Mouse (Mus musculus) MEL (cell line): ENCODE measurements around the gene Exoc6b. TPM values are rescaled to one million over a fixed set of nuclear protein-coding genes. Genes with fewer than 3 reads are reported as not detected.

ENCODE experiments used
- DNase-seq: peaks from one replicate; pipeline ENCODE4 v3.0.0; 2011; ENCODE audit warnings: low read depth, low spot score
- H3K27ac ChIP-seq: 2 replicates; pipeline ENCODE4 v1.5.1; 2012; ENCODE audit warnings: low read depth, mild to moderate bottlenecking, control low read depth, low read length, moderate library complexity; ENCODE audit not compliant: control insufficient read depth
- H3K27me3 ChIP-seq, 2 experiments: fragments of 150-350 bp in 1 of 2; sonication (generic) in 1 of 2; 2 replicates each; pipeline ENCODE4 v1.6.1; 2012; ENCODE audit warnings: low read length in 2 of 2, mild to moderate bottlenecking in 2 of 2, improper control_type of control experiment in 1 of 2, moderate library complexity in 1 of 2; ENCODE audit not compliant: insufficient read depth in 2 of 2, control insufficient read depth in 1 of 2
- H3K36me3 ChIP-seq, 2 experiments: 2 replicates each; pipeline ENCODE4 v1.6.1; 2012 to 2014; ENCODE audit warnings: low read length in 2 of 2, improper control_type of control experiment in 1 of 2, inconsistent platforms in 1 of 2, mild to moderate bottlenecking in 1 of 2; ENCODE audit not compliant: insufficient read depth in 2 of 2, control insufficient read depth in 1 of 2
- H3K4me1 ChIP-seq, 2 experiments: fragments of 150-350 bp in 1 of 2; sonication (generic) in 1 of 2; 2 replicates each; pipeline ENCODE4 v1.6.1; 2012; ENCODE audit warnings: low read length in 2 of 2, improper control_type of control experiment in 1 of 2, mild to moderate bottlenecking in 1 of 2; ENCODE audit not compliant: insufficient read depth in 2 of 2, control insufficient read depth in 1 of 2
- H3K4me3 ChIP-seq, 2 experiments: fragments of 150-350 bp in 1 of 2; sonication (generic) in 1 of 2; 2 replicates each; pipeline ENCODE4 v1.5.1; 2012; ENCODE audit warnings: low read depth in 2 of 2, low read length in 2 of 2, mild to moderate bottlenecking in 2 of 2, moderate library complexity in 2 of 2, control low read depth in 1 of 2, improper control_type of control experiment in 1 of 2; ENCODE audit not compliant: control insufficient read depth in 1 of 2, insufficient read depth in 1 of 2
- H3K79me2 ChIP-seq: 2 replicates; pipeline ENCODE4 v1.6.1; 2012; ENCODE audit warnings: mild to moderate bottlenecking, low read length, moderate library complexity; ENCODE audit not compliant: control insufficient read depth, poor library complexity, insufficient read depth
- H3K9ac ChIP-seq: 2 replicates; pipeline ENCODE4 v1.6.1; 2012; ENCODE audit warnings: low read depth, mild to moderate bottlenecking, control low read depth, low read length, moderate library complexity; ENCODE audit not compliant: control insufficient read depth, poor library complexity, severe bottlenecking
- H3K9me3 ChIP-seq: fragments of 150-350 bp; sonication (generic); replicated peaks from 2 replicates; pipeline ENCODE4 v1.6.1; 2012; ENCODE audit warnings: mild to moderate bottlenecking, low read length, improper control_type of control experiment, moderate library complexity; ENCODE audit not compliant: insufficient read depth
- BHLHE40 ChIP-seq: IDR thresholded peaks from 2 replicates; pipeline ENCODE4 v1.6.1; 2012; ENCODE audit warnings: low read depth, mild to moderate bottlenecking, inconsistent platforms, low read length, improper control_type of control experiment, borderline replicate concordance
- CHD1 ChIP-seq: IDR thresholded peaks from 2 replicates; pipeline ENCODE4 v1.6.1; 2012; ENCODE audit warnings: low read depth, mild to moderate bottlenecking, inconsistent platforms, low read length, improper control_type of control experiment
- CHD2 ChIP-seq: IDR thresholded peaks from 2 replicates; pipeline ENCODE4 v1.6.1; 2011; ENCODE audit warnings: low read length, improper control_type of control experiment
- CTCF ChIP-seq, 3 experiments: IDR thresholded peaks in 2 of 3; conservative IDR thresholded peaks in 1 of 3; 2 replicates each; pipeline ENCODE4 v1.5.1; 2011 to 2012; ENCODE audit warnings: low read length in 3 of 3, low read depth in 2 of 3, mild to moderate bottlenecking in 2 of 3, improper control_type of control experiment in 1 of 3, inconsistent platforms in 1 of 3, mixed read lengths in 1 of 3, moderate library complexity in 1 of 3; ENCODE audit not compliant: control insufficient read depth in 1 of 3, insufficient read depth in 1 of 3, poor library complexity in 1 of 3, severe bottlenecking in 1 of 3
- E2F4 ChIP-seq: IDR thresholded peaks from 2 replicates; pipeline ENCODE4 v1.6.1; 2011; ENCODE audit warnings: low read depth, low read length, improper control_type of control experiment, borderline replicate concordance
- ELF1 ChIP-seq: IDR thresholded peaks from 2 replicates; pipeline ENCODE4 v1.6.1; 2014; ENCODE audit warnings: low read depth, mild to moderate bottlenecking, inconsistent platforms, low read length, improper control_type of control experiment, moderate library complexity
- ETS1 ChIP-seq: IDR thresholded peaks from 2 replicates; pipeline ENCODE4 v1.6.1; 2012; ENCODE audit warnings: low read depth, mild to moderate bottlenecking, inconsistent platforms, low read length, improper control_type of control experiment, moderate library complexity
- GATA1 ChIP-seq: IDR thresholded peaks from 2 replicates; pipeline ENCODE4 v1.6.1; 2011; ENCODE audit warnings: low read depth, low read length, improper control_type of control experiment
- HCFC1 ChIP-seq: IDR thresholded peaks from 2 replicates; pipeline ENCODE4 v1.6.1; 2012; ENCODE audit warnings: low read depth, mild to moderate bottlenecking, inconsistent platforms, low read length, improper control_type of control experiment, moderate library complexity
- JUND ChIP-seq: IDR thresholded peaks from 2 replicates; pipeline ENCODE4 v1.6.1; 2011; ENCODE audit warnings: low read depth, mild to moderate bottlenecking, improper control_type of control experiment, low read length
- KAT2A ChIP-seq: conservative IDR thresholded peaks from 2 replicates; pipeline ENCODE4 v1.6.1; 2012; ENCODE audit warnings: low read depth, low read length, improper control_type of control experiment, inconsistent platforms
- MAFK ChIP-seq: IDR thresholded peaks from 2 replicates; pipeline ENCODE4 v1.6.1; 2011; ENCODE audit warnings: low read depth, mild to moderate bottlenecking, low read length, improper control_type of control experiment, borderline replicate concordance
- MAX ChIP-seq: IDR thresholded peaks from 2 replicates; pipeline ENCODE4 v1.6.1; 2011; ENCODE audit warnings: low read length, improper control_type of control experiment
- MXI1 ChIP-seq: IDR thresholded peaks from 2 replicates; pipeline ENCODE4 v1.6.1; 2011; ENCODE audit warnings: mild to moderate bottlenecking, low read depth, low read length, improper control_type of control experiment
- MYB ChIP-seq: IDR thresholded peaks from 2 replicates; pipeline ENCODE4 v1.6.1; 2011; ENCODE audit warnings: mild to moderate bottlenecking, low read depth, low read length, improper control_type of control experiment
- MYC ChIP-seq: IDR thresholded peaks from 2 replicates; pipeline ENCODE4 v1.6.1; 2011; ENCODE audit warnings: low read depth, mild to moderate bottlenecking, low read length, improper control_type of control experiment, moderate library complexity
- NELFE ChIP-seq: IDR thresholded peaks from 2 replicates; pipeline ENCODE4 v1.6.1; 2011; ENCODE audit warnings: low read depth, low read length, improper control_type of control experiment
- NRF1 ChIP-seq: IDR thresholded peaks from 2 replicates; pipeline ENCODE4 v1.6.1; 2014; ENCODE audit warnings: low read depth, mild to moderate bottlenecking, inconsistent platforms, low read length, improper control_type of control experiment, moderate library complexity; ENCODE audit not compliant: poor library complexity, insufficient read depth, severe bottlenecking
- POLR2A ChIP-seq, 2 experiments: IDR thresholded peaks; 2 replicates each; pipeline ENCODE4 v1.6.1; 2011 to 2012; ENCODE audit warnings: low read length in 2 of 2, mild to moderate bottlenecking in 2 of 2, control low read depth in 1 of 2, improper control_type of control experiment in 1 of 2, low read depth in 1 of 2, moderate library complexity in 1 of 2; ENCODE audit not compliant: control insufficient read depth in 1 of 2, insufficient read depth in 1 of 2, poor library complexity in 1 of 2
- POLR2AphosphoS2 ChIP-seq: IDR thresholded peaks from 2 replicates; pipeline ENCODE4 v1.6.1; 2011; ENCODE audit warnings: low read length, improper control_type of control experiment
- RAD21 ChIP-seq: IDR thresholded peaks from 2 replicates; pipeline ENCODE4 v1.6.1; 2011; ENCODE audit warnings: mild to moderate bottlenecking, low read depth, low read length, improper control_type of control experiment
- RCOR1 ChIP-seq: IDR thresholded peaks from 2 replicates; pipeline ENCODE4 v1.6.1; 2012; ENCODE audit warnings: low read depth, mild to moderate bottlenecking, inconsistent platforms, low read length, improper control_type of control experiment
- TBP ChIP-seq: IDR thresholded peaks from 2 replicates; pipeline ENCODE4 v1.8.0; 2011; ENCODE audit warnings: low read depth, low read length, improper control_type of control experiment
- TCF12 ChIP-seq: IDR thresholded peaks from 2 replicates; pipeline ENCODE4 v1.6.1; 2014; ENCODE audit warnings: low read depth, mild to moderate bottlenecking, inconsistent platforms, low read length, improper control_type of control experiment, moderate library complexity
- UBTF ChIP-seq: IDR thresholded peaks from 2 replicates; pipeline ENCODE4 v1.6.1; 2012; ENCODE audit warnings: low read depth, mild to moderate bottlenecking, inconsistent platforms, low read length, improper control_type of control experiment, moderate library complexity, borderline replicate concordance; ENCODE audit not compliant: insufficient read depth
- USF1 ChIP-seq: IDR thresholded peaks from 2 replicates; pipeline ENCODE4 v1.6.1; 2014; ENCODE audit warnings: low read depth, mild to moderate bottlenecking, inconsistent platforms, low read length, improper control_type of control experiment, moderate library complexity
- ZC3H11A ChIP-seq: IDR thresholded peaks from 2 replicates; pipeline ENCODE4 v1.6.1; 2012; ENCODE audit warnings: low read depth, mild to moderate bottlenecking, inconsistent platforms, low read length, improper control_type of control experiment
- ZKSCAN1 ChIP-seq: IDR thresholded peaks from 2 replicates; pipeline ENCODE4 v1.6.1; 2012; ENCODE audit warnings: low read depth, mild to moderate bottlenecking, inconsistent platforms, low read length, improper control_type of control experiment, moderate library complexity
- ZNF384 ChIP-seq: IDR thresholded peaks from 2 replicates; pipeline ENCODE4 v1.6.1; 2012; ENCODE audit warnings: low read depth, mild to moderate bottlenecking, inconsistent platforms, low read length, improper control_type of control experiment
- polyA plus RNA-seq, 2 experiments: library from polyadenylated mRNA; stranded (reverse) in 1 of 2; unstranded in 1 of 2; fragments of >175 nt in 1 of 2; fragments of >200 nt in 1 of 2; gene quantifications; 2 replicates each; pipeline versions ENCODE4 v1.2.1 to v1.2.4; 2012; ENCODE audit warnings: low replicate concordance in 2 of 2, low read depth in 1 of 2; ENCODE audit not compliant: insufficient read length in 2 of 2, insufficient read depth in 1 of 2, missing spikeins in 1 of 2
- total RNA-seq: library from RNA; depleted of rRNA; stranded (reverse); fragments of 300-350 nt; gene quantifications from 2 replicates; pipeline ENCODE4 v1.2.3, GENCODE M21; 2012

Gene Exoc6b
- total and polyA plus RNA-seq, 3 experiments, result 3.4 to 6.5 TPM; not detected in 1

- no peak for DNase-seq
- Histone ChIP-seq H3K27me3 (no peaks in the 10 kb centered on the region), H3K4me3 (no peak overlapping the region), H3K9ac (no peak overlapping the region)
- TF ChIP-seq CTCF (IDR thresholded peaks at IDR 0.05 in 2 of 3, conservative IDR thresholded peaks at IDR 0.05 in 1 of 3; ENCODE audit: control insufficient read depth in 1 of 3, insufficient read depth in 1 of 3, low read depth in 2 of 3, low read length in 3 of 3, poor library complexity in 1 of 3, severe bottlenecking in 1 of 3), result no peak
- no peak for TF ChIP-seq POLR2A (IDR thresholded peaks at IDR 0.05; ENCODE audit: control insufficient read depth in 1 of 2, insufficient read depth in 1 of 2, low read depth in 1 of 2, low read length in 2 of 2, poor library complexity in 1 of 2)
- no peak for TF ChIP-seq TCF12
- TF ChIP-seq MAFK, result no peak
- no peak for TF ChIP-seq NELFE
- TF ChIP-seq KAT2A, result no peak
- TF ChIP-seq NRF1, result no peak
- no peak for TF ChIP-seq RAD21
- TF ChIP-seq GATA1, result no peak
- no peak for TF ChIP-seq ZKSCAN1
- no peak for TF ChIP-seq JUND
- no peak for TF ChIP-seq POLR2AphosphoS2
- no peak for TF ChIP-seq ELF1
- no peak for TF ChIP-seq RCOR1
- TF ChIP-seq ETS1, result no peak
- TF ChIP-seq ZNF384, result no peak
- TF ChIP-seq ZC3H11A, result no peak
- TF ChIP-seq MXI1, result no peak
- no peak for TF ChIP-seq UBTF
- no peak for TF ChIP-seq TBP
- TF ChIP-seq, all 39 proteins: peak for 0
- Histone ChIP-seq H3K4me1 (peaks cover 4 to 23% of the 10 kb centered on the region in 2 experiments), H3K36me3 (peaks cover 0 to 18% of the 10 kb centered on the region in 2 experiments; a peak in 2 of 4 replicates), H3K27ac (no peak overlapping the region), H3K9me3 (no peaks in the 10 kb centered on the region), H3K79me2 (no peaks in the 10 kb centered on the region)
Measured at GRCm38 (mm10) chr6:84693844-84694243, 375.5 kb downstream of the Exoc6b start.

GRCm38 (mm10) chr6:84693204-84693603, 376.1 kb downstream of the Exoc6b start:
- Histone ChIP-seq H3K27me3 (no peaks in the 10 kb centered on the region), H3K36me3 (peaks cover 0 to 18% of the 10 kb centered on the region in 2 experiments; a peak in 2 of 4 replicates), H3K9ac (no peak overlapping the region), H3K4me1 (peaks cover 4 to 23% of the 10 kb centered on the region in 2 experiments), H3K27ac (no peak overlapping the region), H3K79me2 (no peaks in the 10 kb centered on the region), H3K4me3 (no peak overlapping the region), H3K9me3 (no peaks in the 10 kb centered on the region)
- no peak for TF ChIP-seq MYC
- TF ChIP-seq CHD1, result no peak
- TF ChIP-seq KAT2A, result no peak
- TF ChIP-seq NRF1, result no peak
- no peak for TF ChIP-seq ZKSCAN1
- no peak for TF ChIP-seq JUND
- no peak for TF ChIP-seq CHD2
- no peak for TF ChIP-seq USF1
- no peak for TF ChIP-seq E2F4
- no peak for TF ChIP-seq MAX
- TF ChIP-seq ETS1, result no peak
- TF ChIP-seq MYB, result no peak
- no peak for TF ChIP-seq NELFE
- no peak for TF ChIP-seq BHLHE40
- TF ChIP-seq TBP, result no peak
- no peak for TF ChIP-seq HCFC1
- no peak for TF ChIP-seq GATA1
- no peak for DNase-seq
